Mouse (Mus musculus) T-helper 17 cell (primary cell): ENCODE data around the gene Gm28230.

Source experiments
- in situ Hi-C, 2 experiments: fragments of 300-600 bp; cut with MboI, MseI; formaldehyde crosslinking; loops; 1 replicate in 1 of 2; 2 replicates in 1 of 2; pipeline ENCODE4 v1.15.1; 2025; ENCODE audit warnings: high pct_unique_total_duplicates in 2 of 2

The Gm28230 gene

GRCm38 (mm10) chr2:74703317-74703716 lies 23.2 kb upstream of the Gm28230 start:
- in situ Hi-C loops, result loop anchor here in 1 of 2 experiments (5.0 kb wide), 2 partner anchors 364 to 439 kb away; no protein-coding TSS in a partner anchor

- in situ Hi-C loops, result loop anchor here in 1 of 2 experiments (5.0 kb wide), 2 partner anchors 363 to 438 kb away; no protein-coding TSS in a partner anchor
Observed at GRCm38 (mm10) chr2:74703720-74704392, 22.7 kb upstream of the Gm28230 start.

GRCm38 (mm10) chr2:74704393-74704998 lies 22.0 kb upstream of the Gm28230 start, which contains the start of gene Hoxd8:
Gene Hoxd8 (plus strand): TSS chr2:74704615.
- in situ Hi-C loops, result loop anchor here in 1 of 2 experiments (5.0 kb wide), 2 partner anchors 363 to 438 kb away; no protein-coding TSS in a partner anchor

GRCm38 (mm10) chr2:74704999-74705466 lies 21.5 kb upstream of the Gm28230 start:
- in situ Hi-C loops, result loop anchor here in 1 of 2 experiments (5.0 kb wide), 2 partner anchors 362 to 437 kb away; no protein-coding TSS in a partner anchor

GRCm38 (mm10) chr2:74705467-74706089 lies 20.9 kb upstream of the Gm28230 start:
- in situ Hi-C loops, result no loop called here

GRCm38 (mm10) chr2:74706393-74706960 lies 20.1 kb upstream of the Gm28230 start:
- in situ Hi-C loops, result no loop called here

GRCm38 (mm10) chr2:74707599-74707998 lies 18.9 kb upstream of the Gm28230 start:
- in situ Hi-C loops, result no loop called here

GRCm38 (mm10) chr2:74708676-74709075 lies 17.9 kb upstream of the Gm28230 start:
- in situ Hi-C loops, result no loop called here

- in situ Hi-C loops, result loop anchor here in 1 of 2 experiments (10.0 kb wide), 1 partner anchor 875 kb away; no protein-coding TSS in a partner anchor
Observed at GRCm38 (mm10) chr2:74709465-74710419, 16.8 kb upstream of the Gm28230 start.

GRCm38 (mm10) chr2:74710929-74711543 lies 15.5 kb upstream of the Gm28230 start:
- in situ Hi-C loops, result loop anchor here in 1 of 2 experiments (10.0 kb wide), 1 partner anchor 874 kb away; no protein-coding TSS in a partner anchor

- in situ Hi-C loops, result loop anchor here in 1 of 2 experiments (10.0 kb wide), 1 partner anchor 873 kb away; no protein-coding TSS in a partner anchor
Observed at GRCm38 (mm10) chr2:74711721-74712621, 14.6 kb upstream of the Gm28230 start, which contains the start of the genes Hoxd3 and Hoxd4. Gene Hoxd3 (plus strand): TSS chr2:74711927. Gene Hoxd4 (plus strand): TSS chr2:74711929.

GRCm38 (mm10) chr2:74713239-74714150 lies 13.0 kb upstream of the Gm28230 start:
- in situ Hi-C loops, result loop anchor here in 1 of 2 experiments (10.0 kb wide), 1 partner anchor 871 kb away; no protein-coding TSS in a partner anchor

GRCm38 (mm10) chr2:74714156-74714789 lies 12.3 kb upstream of the Gm28230 start:
- in situ Hi-C loops, result loop anchor here in 1 of 2 experiments (10.0 kb wide), 1 partner anchor 871 kb away; no protein-coding TSS in a partner anchor

- in situ Hi-C loops, result loop anchor here (5.0 to 10.0 kb wide), 4 partner anchors 247 to 870 kb away; no protein-coding TSS in a partner anchor
Observed at GRCm38 (mm10) chr2:74714881-74715280, 11.6 kb upstream of the Gm28230 start.

GRCm38 (mm10) chr2:74715504-74716241 lies 10.9 kb upstream of the Gm28230 start:
- in situ Hi-C loops, result loop anchor here (5.0 to 10.0 kb wide), 4 partner anchors 247 to 869 kb away; no protein-coding TSS in a partner anchor

GRCm38 (mm10) chr2:74720384-74720783 lies 6.1 kb upstream of the Gm28230 start:
- in situ Hi-C loops, result no loop called here
